Mouse (Mus musculus) lung, embryonic 14.5 days (tissue): Measurements from ENCODE around the gene Pdzd2. TPM values are rescaled to one million over a fixed set of nuclear protein-coding genes. Genes with fewer than 3 reads are reported as not detected.

Source experiments
- ATAC-seq: fragments of 200-750 bp; cut with Nextera tagmentation; 2 replicates; pipeline ENCODE4 v1.8.0; 2017; ENCODE audit warnings: mild to moderate bottlenecking, moderate TSS enrichment, moderate library complexity; ENCODE audit not compliant: insufficient read depth
- DNase-seq: peaks from one replicate; pipeline ENCODE4 v3.0.0-alpha.2; 2015
- H3K27ac ChIP-seq: fragments of 300-500 bp; sonication (generic); 2 replicates; pipeline ENCODE4 v1.5.1; 2014; ENCODE audit warnings: low read depth, mild to moderate bottlenecking, moderate library complexity
- H3K27me3 ChIP-seq: fragments of 300-500 bp; sonication (generic); 2 replicates; pipeline ENCODE4 v1.6.1; 2014; ENCODE audit warnings: low read length, control low read depth; ENCODE audit not compliant: insufficient read depth
- H3K36me3 ChIP-seq: fragments of 300-500 bp; sonication (generic); 2 replicates; pipeline ENCODE4 v1.6.1; 2014; ENCODE audit warnings: control low read depth; ENCODE audit not compliant: insufficient read depth
- H3K4me1 ChIP-seq: fragments of 300-500 bp; sonication (generic); 2 replicates; pipeline ENCODE4 v1.6.1; 2014; ENCODE audit warnings: antibody characterized with exemption, control low read depth; ENCODE audit not compliant: insufficient read depth
- H3K4me2 ChIP-seq: fragments of 300-500 bp; sonication (generic); 2 replicates; pipeline ENCODE4 v1.6.1; 2014; ENCODE audit warnings: mild to moderate bottlenecking
- H3K4me3 ChIP-seq: fragments of 300-500 bp; sonication (generic); 2 replicates; pipeline ENCODE4 v1.5.1; 2014; ENCODE audit warnings: low read depth, low read length
- H3K9ac ChIP-seq: fragments of 300-500 bp; sonication (generic); 2 replicates; pipeline ENCODE4 v1.6.1; 2014
- H3K9me3 ChIP-seq: fragments of 300-500 bp; sonication (generic); 2 replicates; pipeline ENCODE4 v1.6.1; 2016; ENCODE audit warnings: low read depth, low read length, control low read depth
- CTCF ChIP-seq: IDR thresholded peaks from 2 replicates; pipeline ENCODE4 v1.5.1; 2016; ENCODE audit warnings: antibody characterized with exemption, low read depth
- WGBS: fragments of 180-500 bp; shearing (Covaris S2); extraction: QIAGEN DNeasy Blood & Tissue Kit; methylation state at CpG from one replicate; pipeline ENCODE4 v1.1.7; 2014; 5-methylcytosine and 5-hydroxymethylcytosine counted together
- polyA plus RNA-seq: library from polyadenylated mRNA; unstranded; fragments of >200 nt; fragmentation: Nextera tagmentation; extraction: Ambion mirVana; gene quantifications from 2 replicates; pipeline ENCODE4 v1.2.1, GENCODE M21; 2014

The Pdzd2 gene
- polyA plus RNA-seq, 1 experiment from 2014 or later = 24.1 TPM

DNA sequence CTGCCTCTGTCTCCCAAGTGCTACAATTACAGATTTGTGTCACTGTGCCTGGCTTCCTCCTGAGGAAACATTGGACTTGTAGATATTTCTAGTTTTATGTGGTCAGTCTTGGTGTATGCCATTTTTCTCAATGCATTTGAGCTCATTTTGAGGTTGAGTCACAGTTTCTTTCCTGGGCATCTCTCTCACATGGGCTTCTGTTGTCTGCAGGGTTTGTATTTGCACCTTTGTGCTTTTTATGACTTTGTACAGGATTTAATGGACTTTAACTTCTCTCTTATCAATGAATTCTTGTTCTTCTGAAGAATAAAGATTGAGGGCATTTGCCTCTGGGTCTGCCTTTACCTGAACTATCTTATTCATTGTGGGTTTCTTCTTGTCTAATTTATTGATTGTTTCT is 382.3 kb downstream of the Pdzd2 start:
- Histone ChIP-seq H3K4me2 (no peak overlapping the region), H3K4me3 (no peak overlapping the region), H3K9me3 (no peaks in the 10 kb centered on the region), H3K27ac (no peak overlapping the region), H3K9ac (no peak overlapping the region), H3K36me3 (peaks cover 31% of the 10 kb centered on the region), H3K4me1 (no peaks in the 10 kb centered on the region), H3K27me3 (no peaks in the 10 kb centered on the region)
- TF ChIP-seq CTCF = no peak
- ATAC-seq = no peak
- DNase-seq = no peak

DNA sequence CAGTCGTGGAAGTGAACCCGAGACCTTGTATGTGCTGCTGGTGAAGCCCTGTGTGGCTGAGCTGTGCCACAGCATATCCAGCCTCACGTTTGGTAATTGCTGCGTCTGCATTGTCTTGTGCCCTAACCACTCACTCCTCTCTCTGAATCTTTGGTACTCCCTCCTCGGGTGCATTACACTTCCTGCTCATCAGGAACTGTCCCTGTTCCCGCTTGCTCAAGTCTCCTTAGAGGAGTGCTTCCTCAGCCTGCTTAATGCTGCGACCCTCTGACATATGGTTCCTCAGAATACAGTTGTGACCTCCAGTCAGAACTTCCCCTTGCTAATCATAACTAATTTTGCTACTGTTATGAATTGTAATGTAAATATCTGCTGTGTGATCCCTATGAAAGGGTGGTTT is 383.8 kb downstream of the Pdzd2 start:
- TF ChIP-seq CTCF = no peak
- Histone ChIP-seq H3K36me3 (peaks cover 39% of the 10 kb centered on the region), H3K4me3 (no peak overlapping the region), H3K4me2 (no peak overlapping the region), H3K4me1 (no peaks in the 10 kb centered on the region), H3K27me3 (no peaks in the 10 kb centered on the region), H3K27ac (no peak overlapping the region), H3K9me3 (no peaks in the 10 kb centered on the region), H3K9ac (no peak overlapping the region)
- DNase-seq = no peak
- 60% methylated on average over 7 of the region's 7 CpGs for WGBS
- ATAC-seq = 0 out of 2 replicates have a peak, but pooled peaks have one; percentile 10

DNA sequence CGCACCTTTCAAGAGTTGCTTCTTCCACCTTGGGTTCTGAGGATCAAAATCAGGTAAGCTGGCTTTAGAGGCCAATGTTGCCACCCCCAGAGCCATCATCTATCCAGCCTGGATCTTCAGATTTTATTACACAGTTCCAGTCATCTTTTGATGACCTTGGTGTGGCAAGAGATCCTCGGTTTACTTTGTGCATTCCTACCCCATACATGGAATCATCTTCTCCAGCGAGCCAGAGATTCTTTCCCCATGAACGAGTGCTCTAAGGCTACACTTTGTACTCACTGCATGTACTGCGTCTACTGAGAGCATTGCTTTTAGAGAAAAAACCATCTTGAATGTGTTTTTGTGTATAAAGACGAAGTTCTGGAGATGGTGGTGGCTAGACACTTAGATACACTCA is 384.5 kb downstream of the Pdzd2 start:
- no peak for DNase-seq
- TF ChIP-seq CTCF = no peak
- 90% methylated on average over 6 of the region's 6 CpGs for WGBS

DNA sequence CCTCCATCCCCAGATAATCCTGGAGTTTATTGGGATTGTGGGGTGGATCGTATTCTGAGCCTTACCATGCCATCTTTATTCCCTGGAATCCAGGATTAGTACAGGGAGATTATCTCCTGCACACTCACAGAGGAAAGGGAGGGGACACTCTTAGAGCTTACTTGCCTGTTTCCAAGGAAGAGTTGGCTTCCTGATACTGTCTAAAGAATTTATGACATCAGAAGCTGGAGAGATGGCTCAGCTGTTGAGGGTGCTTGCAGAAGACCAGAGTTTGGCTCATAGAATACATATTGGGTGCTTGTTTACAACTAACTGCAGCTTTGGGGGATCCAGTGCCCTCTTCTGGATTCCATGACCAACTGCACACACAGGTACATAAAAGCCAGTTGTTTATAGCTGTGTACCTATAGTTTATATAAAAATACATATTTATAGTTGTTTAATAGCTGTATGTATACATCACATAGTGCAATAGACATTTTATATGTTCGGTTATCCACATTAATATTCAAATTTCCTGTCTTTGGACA is 385.4 kb downstream of the Pdzd2 start:
- H3K9me3 ChIP-seq = no peaks in the 10 kb centered on the region
- H3K36me3 ChIP-seq = peaks cover 50% of the 10 kb centered on the region
- TF ChIP-seq CTCF = no peak
- no peak overlapping the region for H3K4me3 ChIP-seq
- 86% methylated on average over 2 of the region's 2 CpGs for WGBS
- H3K4me1 ChIP-seq = no peaks in the 10 kb centered on the region
- H3K4me2 ChIP-seq = no peak overlapping the region
- DNase-seq = no peak
- H3K9ac ChIP-seq = no peak overlapping the region
- no peak for ATAC-seq
- H3K27ac ChIP-seq = no peak overlapping the region
- no peaks in the 10 kb centered on the region for H3K27me3 ChIP-seq

More for the DNA sequence above, 384.5 kb downstream of the Pdzd2 start:
- H3K9ac ChIP-seq = no peak overlapping the region
- ATAC-seq = no peak
- no peaks in the 10 kb centered on the region for H3K4me1 ChIP-seq
- H3K36me3 ChIP-seq = peaks cover 41% of the 10 kb centered on the region
- H3K4me2 ChIP-seq = no peak overlapping the region
- H3K9me3 ChIP-seq = no peaks in the 10 kb centered on the region
- no peak overlapping the region for H3K4me3 ChIP-seq
- no peaks in the 10 kb centered on the region for H3K27me3 ChIP-seq
- no peak overlapping the region for H3K27ac ChIP-seq

DNA sequence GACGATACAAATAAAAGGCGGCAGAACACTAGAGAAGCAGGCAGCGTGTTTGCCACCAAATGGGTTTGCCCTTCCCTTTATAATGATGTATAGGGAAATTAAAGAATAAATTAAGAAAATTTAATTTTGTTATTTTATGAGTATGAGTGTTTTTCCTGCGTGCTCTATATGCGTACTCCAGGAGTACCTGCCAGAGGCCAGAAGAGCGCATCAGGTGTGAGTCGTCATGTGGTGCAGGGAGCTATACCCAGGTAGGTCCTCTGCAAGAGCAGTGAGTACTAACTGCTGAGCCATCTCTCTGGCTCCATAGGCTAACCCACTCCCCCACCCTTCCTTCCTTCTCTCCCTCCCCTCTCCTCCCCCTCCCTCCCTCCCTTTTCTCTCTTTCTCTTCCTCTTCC is 388.3 kb downstream of the Pdzd2 start:
- Histone ChIP-seq H3K27ac (no peak overlapping the region), H3K4me2 (no peak overlapping the region), H3K4me1 (no peaks in the 10 kb centered on the region), H3K27me3 (no peaks in the 10 kb centered on the region), H3K36me3 (peaks cover 56% of the 10 kb centered on the region), H3K9ac (no peak overlapping the region), H3K9me3 (no peaks in the 10 kb centered on the region), H3K4me3 (no peak overlapping the region)
- ATAC-seq (no peak), DNase-seq (no peak)
- no peak for TF ChIP-seq CTCF
- WGBS = 94% methylated on average over 7 of the region's 7 CpGs

DNA sequence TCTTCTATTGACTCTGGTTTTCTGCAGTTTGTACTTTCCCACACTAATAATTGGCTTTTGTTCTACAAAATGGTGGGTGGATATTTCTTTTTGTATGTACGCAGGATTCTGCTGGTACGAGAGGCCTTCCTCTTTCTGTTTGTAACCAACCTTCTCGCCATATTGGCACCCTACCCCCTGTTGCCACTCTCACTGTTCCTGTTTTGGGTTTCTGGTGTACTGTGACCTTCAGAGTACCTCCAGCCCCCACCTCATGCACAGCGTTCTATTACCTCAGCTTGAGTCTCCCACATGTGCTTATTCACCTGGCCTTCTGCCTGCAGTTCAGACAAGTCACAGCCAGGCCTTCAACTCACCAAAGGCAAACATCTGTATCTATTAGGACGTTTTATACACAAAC is 389.9 kb downstream of the Pdzd2 start:
- Histone ChIP-seq H3K9ac (no peak overlapping the region), H3K4me2 (no peak overlapping the region), H3K4me3 (no peak overlapping the region), H3K9me3 (no peaks in the 10 kb centered on the region), H3K4me1 (no peaks in the 10 kb centered on the region), H3K27ac (no peak overlapping the region), H3K36me3 (peaks cover 50% of the 10 kb centered on the region), H3K27me3 (no peaks in the 10 kb centered on the region)
- 78% methylated on average over 5 of the region's 5 CpGs for WGBS
- no peak for ATAC-seq
- TF ChIP-seq CTCF = no peak
- no peak for DNase-seq

DNA sequence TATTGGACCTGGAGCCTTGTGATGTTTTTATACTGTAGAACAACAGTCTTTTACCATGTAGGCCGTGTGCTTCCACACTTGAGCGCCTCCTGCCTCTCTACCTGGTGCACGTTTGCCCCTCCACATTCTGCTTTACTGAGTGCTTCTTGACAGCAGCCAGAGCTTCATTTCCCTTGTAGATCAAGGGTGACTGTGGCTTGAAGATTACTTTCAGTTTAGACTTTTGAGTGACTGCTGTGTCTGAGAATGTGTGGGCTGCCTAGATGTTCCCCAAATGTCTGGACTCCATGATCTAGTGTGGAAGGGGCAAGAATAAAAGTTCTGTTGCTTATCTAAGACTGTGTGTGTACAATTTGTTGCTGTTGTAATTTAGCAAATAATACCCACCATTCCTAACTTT is 390.8 kb downstream of the Pdzd2 start:
- TF ChIP-seq CTCF = no peak
- Histone ChIP-seq H3K9me3 (no peaks in the 10 kb centered on the region), H3K4me1 (no peaks in the 10 kb centered on the region), H3K9ac (no peak overlapping the region), H3K27ac (no peak overlapping the region), H3K4me2 (no peak overlapping the region), H3K4me3 (no peak overlapping the region), H3K27me3 (no peaks in the 10 kb centered on the region), H3K36me3 (peaks cover 57% of the 10 kb centered on the region)
- WGBS = 74% methylated on average over 3 of the region's 3 CpGs
- no peak for DNase-seq
- ATAC-seq = no peak

DNA sequence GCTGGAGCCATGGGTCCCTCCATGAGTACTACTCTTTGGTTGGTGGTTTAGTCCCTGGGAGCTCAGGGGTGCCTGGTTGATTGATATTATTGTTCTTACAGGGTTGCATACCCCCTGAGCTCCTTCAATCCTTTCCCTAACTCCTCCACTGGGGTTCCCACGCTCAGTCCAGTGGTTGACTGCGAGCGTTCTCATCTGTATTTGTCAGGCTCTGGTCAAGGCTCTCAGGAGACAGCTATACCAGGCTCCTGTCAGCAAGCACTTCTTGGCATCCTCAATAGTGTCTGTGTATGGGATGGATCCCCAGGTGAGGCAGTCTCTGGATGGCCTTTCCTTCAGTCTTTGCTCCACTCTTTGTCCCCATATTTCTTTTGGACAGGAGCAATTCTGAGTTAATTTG is 392.8 kb downstream of the Pdzd2 start:
- DNase-seq (no peak), ATAC-seq (no peak)
- H3K27me3 ChIP-seq = no peaks in the 10 kb centered on the region
- H3K4me3 ChIP-seq = no peak overlapping the region
- no peak overlapping the region for H3K4me2 ChIP-seq
- no peak overlapping the region for H3K27ac ChIP-seq
- no peak overlapping the region for H3K9ac ChIP-seq
- no peak for TF ChIP-seq CTCF
- H3K36me3 ChIP-seq = peaks cover 59% of the 10 kb centered on the region
- H3K4me1 ChIP-seq = no peaks in the 10 kb centered on the region
- WGBS = 89% methylated on average over 3 of the region's 3 CpGs
- no peaks in the 10 kb centered on the region for H3K9me3 ChIP-seq
